Mouse (Mus musculus): ENCODE measurements around the gene Btd. TPM values are rescaled to one million over a fixed set of nuclear protein-coding genes. Genes with fewer than 3 reads are reported as not detected.

The Btd gene
- total RNA-seq, 2 experiments from 2014 or later: 11.8 to 11.9 TPM

DNA sequence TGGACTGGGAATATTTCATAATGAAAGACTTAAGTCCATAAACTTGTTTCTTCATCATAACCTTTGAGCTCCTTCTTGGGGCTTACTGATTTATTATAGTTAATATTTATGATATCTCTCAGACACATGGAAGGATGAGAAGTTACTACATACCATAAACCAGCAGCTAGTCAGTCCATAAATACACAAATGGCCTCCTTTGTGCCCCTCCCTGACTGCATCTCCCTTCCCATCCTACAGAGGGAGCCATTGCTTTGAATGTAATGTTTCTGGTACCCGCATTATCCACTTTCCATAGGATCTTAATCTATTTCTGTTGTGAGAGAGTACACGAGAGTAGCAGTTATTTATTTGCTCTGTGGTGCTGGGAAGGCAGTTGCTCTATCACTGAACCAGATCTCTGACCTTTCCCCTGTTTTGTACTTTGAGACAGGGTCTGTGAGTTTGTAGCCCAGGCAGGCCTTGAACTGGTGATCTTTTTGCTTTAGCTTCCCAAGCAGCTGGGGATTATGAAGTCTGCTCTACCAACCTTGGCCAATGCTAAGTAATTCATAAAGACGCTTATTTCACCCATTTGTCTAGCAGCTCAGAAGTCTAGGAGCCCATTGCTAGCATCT lies 4.2 kb downstream of the Btd start:
- DNase-seq (ENCODE audit: low spot score in 2 of 2): no peak

DNA sequence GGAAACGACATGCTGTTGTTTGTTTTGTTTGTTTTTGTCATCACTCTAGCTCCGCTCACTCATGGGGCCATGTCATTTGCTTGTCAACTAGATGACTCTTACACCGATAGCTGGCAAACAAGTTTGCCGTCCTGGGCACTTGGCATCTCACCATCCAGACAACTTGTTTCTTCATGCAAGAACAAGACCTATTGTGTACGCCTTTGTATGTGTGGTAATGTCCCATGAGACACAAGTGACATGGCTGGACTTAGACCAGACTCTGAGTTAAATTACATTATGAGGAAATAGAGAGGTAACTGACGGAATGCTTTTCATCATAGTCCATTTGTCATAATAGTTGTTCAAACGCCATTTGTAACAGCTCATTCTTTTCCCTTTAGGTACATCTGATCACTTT lies 5.1 kb downstream of the Btd start:
- DNase-seq (ENCODE audit: low spot score in 2 of 2): no peak

DNA sequence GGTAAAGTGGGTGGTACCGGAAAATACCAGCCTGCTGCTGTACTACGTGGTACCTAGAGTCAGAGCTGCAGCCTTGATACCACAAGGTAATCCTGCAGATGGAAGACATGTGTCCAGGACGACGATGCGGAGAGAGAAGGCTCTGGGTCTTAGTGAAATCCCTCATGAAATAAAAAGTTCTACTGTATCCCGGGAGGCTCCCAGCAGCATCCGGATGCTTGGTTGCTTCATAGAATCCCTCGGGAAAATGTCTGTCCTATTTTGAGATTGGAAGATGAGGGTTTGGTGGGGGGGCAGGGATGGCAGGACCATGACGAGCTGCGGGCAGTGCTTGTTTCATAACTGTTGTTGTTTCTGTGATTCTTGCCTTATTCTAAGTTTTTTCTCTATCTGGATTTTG lies 7.2 kb downstream of the Btd start:
- DNase-seq (ENCODE audit: low spot score in 2 of 2): no peak

DNA sequence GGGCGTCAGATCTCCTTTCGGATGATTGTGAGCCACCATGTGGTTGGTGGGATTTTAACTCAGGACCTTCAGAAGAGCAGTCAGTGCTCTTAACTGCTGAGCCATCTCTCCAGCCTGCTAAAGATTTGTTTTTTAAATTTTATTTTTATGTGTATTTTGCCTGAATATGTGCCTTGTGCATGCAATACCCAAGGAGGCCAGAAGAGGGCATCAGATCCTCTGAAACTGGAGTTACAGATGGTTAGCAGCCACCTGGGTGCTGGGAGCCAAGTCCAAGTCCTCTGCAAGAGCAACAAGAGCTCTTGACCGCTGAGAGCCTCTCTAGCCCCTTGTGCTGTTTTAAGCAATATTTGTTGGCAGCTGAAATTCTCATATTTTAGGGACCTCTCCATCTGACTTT lies 9.5 kb downstream of the Btd start:
- no peak for DNase-seq (ENCODE audit: low spot score in 2 of 2)

DNA sequence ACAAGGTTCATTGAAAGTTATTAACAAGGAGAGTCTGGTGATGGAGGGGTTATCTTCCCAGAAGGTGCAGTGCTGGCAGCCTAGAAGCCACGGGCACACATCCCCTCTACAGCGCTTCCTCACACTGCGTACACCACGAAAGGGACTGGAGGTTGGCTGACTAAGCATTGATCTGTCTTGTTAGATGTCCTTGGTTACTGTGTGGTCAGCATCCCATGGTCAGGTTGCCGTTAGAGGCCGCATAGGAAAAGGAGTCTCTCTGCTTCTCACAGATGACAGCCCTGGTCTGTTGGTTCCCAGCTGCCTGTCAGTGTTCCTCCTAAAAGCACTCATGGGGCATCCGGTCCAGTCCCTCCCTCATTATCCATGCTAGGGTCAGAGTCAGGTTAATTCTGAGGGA lies 10.4 kb downstream of the Btd start:
- no peak for DNase-seq (ENCODE audit: low spot score in 2 of 2)

DNA sequence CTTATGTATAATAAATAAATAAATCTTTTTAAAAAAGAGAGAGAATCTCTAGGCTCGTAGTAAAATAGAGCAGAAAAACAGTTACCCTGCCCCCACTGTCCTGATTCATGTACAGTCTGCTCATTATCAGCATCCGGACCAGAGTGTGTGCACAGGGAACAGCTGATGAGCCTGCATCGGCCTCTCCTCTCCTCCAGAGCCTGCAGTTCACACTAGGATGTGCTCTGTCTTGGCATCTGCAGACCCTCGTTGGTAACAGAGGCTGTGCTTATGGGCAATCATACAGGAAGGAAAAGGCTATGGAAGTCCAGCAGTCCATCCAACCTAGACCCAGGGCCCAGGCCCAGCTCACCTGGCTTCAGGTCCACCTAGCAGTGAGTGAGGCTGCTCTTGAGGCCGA lies 11.3 kb downstream of the Btd start:
- no peak for DNase-seq (ENCODE audit: low spot score in 2 of 2)

DNA sequence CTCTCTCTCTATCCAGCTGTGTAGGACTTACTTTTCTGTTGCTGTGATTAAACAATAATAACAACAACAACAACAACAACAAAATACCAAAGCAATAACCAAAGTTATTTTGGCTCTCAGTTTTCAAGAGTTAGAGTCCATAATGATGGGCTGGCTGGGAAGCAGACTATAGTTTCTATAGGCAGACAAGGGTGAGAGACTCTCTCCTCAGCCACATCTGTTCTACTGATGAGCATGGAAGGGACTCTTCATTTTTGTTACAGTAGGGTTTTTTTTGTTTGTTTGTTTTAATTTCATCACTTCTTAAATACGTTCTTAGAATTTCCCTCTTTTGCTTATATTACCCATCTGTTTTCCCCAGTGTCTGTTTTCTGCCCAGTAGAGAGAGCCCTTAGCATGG lies 11.8 kb downstream of the Btd start:
- no peak for DNase-seq (ENCODE audit: low spot score in 2 of 2)

DNA sequence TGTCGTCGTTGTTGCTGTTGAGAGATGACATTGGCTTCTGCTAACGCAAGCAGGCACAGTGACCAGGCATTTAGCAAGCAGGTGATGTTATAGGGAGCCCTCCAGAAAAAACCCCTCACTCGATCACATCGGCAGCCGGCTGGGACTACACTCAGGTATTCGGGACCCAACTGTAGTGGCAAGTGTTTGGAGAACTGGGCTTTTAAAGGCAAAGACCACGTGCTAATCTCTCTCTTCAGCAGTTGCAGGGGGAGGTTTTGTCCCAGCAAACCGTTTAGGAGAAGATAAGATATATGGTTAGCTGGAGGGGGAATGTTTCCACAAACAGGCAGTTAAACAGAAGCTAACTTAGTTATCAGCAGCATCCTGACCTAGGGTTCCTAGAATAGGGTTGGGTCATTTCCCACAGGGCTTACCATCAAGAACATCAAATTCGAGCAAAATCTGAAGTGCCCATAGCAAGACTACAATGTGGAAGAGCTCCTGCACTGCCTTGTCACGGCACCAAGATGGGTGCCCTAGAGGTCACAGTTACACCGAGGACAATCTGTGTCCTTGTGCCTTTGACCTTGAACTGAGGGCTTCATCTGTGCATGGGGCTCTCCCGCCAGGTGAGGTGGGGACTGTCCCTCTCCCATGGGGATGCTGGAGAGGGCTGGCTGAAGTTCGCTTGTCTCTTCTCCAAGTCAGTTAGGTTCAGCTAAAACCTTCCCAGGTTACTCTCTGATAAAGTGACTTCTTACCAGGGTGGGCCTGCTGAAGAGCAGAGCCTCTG lies 12.5 kb downstream of the Btd start:
- DNase-seq (ENCODE audit: low spot score in 2 of 2): no peak

DNA sequence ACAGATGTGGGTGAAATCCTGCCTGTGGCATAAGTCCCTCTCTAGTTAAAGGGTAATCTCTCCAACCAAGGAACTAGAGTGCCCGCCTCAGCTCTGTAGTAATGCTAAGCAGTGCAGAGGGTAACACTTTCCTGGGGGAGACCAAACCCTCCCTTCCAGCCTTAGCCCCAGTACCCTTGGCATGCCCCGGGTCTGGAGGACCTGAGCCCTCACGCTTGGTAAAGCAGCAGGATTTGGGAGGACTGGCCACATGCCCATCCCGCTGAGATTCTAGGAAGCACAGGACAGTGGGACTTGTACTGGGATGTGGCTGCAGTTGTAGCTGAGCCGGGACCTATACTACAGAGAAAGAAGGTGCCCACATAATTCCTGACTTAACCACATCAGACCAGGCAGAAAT lies 14.0 kb downstream of the Btd start:
- DNase-seq (ENCODE audit: low spot score in 2 of 2): no peak

DNA sequence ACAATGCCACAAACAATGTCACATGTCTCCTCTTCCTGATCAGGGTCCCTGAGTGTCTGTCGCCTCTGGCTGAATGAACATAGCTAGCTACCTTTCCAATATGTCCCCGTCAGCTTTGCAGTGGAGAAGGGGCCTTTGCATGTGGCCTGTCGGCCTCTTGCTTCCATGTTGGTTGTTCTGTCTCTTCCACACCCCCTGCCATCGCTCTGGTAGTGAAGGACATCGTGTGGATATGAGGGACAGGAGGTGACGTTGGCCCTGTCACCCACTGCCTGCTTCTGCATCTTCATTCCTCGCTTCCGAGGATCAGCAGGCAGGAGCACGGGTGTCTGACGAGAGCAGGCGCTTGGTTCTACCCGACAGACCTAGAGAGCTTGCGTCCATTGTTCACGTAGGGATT lies 14.6 kb downstream of the Btd start:
- DNase-seq (ENCODE audit: low spot score in 2 of 2): no peak

DNA sequence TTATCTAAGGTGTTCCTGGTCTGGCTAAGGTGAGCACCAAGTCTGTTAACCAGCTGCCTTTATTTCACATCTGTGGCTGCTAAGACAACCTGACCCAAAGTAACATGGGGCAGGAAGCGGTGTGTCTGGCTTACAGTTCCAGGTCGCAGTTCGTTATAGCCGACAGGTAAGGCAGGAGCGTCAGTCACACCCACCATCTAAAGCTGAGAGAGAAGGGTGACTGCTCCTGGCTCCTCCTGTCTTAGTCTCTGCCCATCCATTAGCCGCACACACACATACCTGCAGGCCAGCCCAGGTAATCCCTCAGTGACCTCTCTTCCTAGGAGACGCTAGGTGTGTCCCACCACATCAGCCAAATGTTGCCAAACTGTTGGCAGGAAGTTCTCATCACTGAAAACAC lies 15.6 kb downstream of the Btd start:
- no peak for DNase-seq (ENCODE audit: low spot score in 2 of 2)

DNA sequence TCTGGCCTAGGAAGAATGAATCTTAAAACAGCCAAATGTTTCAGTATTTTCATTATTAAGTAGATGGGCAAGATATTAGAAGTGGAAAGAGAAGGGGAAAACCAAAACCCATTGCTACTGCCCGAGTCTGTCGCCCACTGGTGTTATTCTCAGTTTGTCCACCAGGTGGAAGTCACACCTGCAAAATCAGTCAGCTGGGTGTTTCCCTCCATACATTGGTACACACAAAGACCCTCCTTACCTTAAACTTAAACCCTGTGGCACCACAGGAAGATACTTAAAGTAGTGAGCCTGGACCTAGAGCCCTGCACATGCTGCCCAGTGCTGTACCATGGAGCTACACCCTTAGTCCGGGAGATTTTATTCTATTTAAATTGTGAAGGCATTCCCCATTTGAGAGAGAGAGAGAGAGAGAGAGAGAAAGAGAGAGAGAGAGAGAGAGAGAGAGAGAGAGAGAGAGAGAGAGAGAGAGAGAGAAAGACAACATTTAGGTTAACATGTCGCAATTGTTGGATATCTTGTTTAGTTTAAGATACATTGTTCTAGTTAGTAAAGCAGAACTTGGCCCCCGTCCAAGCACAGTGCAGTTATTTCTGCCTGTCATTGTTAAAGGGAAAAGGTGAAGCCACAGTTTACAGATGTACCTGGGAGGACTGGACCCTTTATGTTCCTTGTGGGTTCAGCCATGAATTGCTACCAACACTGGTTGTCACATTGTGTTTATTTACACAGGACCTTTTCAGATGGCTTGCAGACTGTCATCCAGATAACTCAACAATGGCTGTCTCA lies 16.2 kb downstream of the Btd start:
- peak; percentile 85 to 87 for DNase-seq (ENCODE audit: low spot score in 2 of 2)

DNA sequence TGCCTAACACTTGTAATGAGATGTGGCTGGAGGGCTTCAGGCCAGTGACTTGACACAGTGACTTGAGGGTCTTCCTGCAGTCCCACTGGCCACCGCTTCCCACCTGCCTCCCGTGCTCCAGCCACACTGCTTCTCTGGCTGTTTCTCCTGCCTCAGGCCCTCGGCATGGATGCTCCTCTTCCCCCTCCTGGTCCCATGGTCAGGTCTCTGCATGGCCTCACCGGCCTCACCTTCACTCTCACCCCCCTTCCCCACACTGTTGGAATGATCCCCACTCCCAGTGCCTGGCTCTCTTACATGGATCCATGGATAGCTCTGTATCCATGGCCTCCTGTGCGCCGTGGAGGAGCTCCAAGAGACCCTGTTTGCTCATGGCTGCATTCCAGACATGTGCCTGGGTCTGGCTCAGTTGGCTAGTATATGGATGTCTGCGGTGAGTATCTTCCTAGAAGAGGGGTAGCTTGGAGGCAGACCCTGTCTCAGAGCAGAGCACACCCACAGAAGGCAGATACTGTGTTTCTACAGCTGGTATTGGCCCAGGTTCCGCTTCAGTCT lies 17.4 kb downstream of the Btd start:
- DNase-seq (ENCODE audit: low spot score in 2 of 2): peak in 1 of 2 experiments; percentile 32

DNA sequence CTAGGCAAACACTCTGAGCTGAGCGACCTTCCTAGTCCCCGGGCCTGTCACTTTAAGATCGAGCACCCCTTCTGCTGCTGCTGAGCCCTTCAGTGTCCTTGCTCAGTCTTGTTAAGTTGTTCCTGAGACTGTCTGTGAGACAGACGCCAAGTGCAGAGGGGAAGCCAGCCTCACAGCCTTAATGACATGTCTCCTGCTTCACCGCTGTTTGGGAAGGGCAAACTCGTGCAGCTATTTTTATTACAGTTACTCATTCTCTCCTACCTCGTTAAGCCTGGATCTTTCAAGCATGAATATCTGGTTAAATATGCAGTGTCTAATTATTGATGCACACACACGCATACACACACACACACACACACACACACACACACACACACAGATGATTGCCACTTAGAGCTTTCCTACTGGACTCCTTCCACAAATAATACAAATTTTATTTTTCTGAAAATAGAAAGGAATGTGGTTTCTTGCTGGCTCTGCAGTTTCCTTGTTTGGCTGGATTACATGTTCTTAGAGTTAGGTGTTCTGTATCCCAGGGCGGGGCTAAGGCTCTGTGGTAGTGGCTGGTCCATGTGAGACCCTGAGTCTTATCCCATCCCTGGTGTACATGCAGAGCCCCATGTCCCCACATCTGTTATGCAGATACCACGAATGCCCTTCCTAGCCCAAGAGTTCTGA lies 18.8 kb downstream of the Btd start:
- peak in 1 of 2 experiments; percentile 45 for DNase-seq (ENCODE audit: low spot score in 2 of 2)

DNA sequence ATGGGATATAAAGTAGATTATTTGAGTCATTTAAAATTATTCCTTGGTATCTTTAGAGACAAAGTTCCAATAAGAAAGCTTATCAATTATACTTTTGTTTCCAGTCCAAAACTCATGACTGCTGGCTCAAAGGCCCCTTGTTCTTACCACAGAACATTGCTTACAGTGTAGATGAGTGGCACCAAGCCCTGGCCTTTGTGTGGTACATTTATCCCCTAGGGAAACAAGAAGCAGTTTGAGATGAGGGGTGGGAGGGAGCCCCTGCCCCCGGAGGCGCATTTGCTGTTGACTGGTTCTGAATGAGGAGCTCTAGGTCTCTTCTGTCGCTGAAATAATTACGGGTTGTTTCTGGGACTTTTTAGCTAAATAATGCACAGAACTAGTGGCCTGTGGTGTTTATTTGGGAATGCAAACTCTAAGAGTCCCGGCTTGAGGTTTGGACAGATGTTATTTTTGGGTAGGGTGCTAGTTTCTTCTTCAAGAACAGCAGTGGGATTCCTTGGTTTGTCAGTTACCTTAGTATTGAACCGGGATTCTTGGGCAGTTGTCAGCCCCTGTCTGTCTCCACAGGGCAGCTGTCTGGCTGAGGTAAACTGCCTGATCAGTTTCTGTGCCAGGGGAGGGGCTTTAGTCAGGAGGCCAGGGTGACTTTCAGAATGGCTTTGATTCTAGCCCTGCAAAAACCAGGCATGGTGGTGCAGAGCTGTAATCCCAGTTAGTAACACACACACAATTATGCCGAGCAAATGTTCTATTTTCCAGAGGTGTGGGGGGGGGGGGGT lies 19.7 kb downstream of the Btd start:
- peak in 1 of 2 experiments; percentile 51 for DNase-seq (ENCODE audit: low spot score in 2 of 2)

DNA sequence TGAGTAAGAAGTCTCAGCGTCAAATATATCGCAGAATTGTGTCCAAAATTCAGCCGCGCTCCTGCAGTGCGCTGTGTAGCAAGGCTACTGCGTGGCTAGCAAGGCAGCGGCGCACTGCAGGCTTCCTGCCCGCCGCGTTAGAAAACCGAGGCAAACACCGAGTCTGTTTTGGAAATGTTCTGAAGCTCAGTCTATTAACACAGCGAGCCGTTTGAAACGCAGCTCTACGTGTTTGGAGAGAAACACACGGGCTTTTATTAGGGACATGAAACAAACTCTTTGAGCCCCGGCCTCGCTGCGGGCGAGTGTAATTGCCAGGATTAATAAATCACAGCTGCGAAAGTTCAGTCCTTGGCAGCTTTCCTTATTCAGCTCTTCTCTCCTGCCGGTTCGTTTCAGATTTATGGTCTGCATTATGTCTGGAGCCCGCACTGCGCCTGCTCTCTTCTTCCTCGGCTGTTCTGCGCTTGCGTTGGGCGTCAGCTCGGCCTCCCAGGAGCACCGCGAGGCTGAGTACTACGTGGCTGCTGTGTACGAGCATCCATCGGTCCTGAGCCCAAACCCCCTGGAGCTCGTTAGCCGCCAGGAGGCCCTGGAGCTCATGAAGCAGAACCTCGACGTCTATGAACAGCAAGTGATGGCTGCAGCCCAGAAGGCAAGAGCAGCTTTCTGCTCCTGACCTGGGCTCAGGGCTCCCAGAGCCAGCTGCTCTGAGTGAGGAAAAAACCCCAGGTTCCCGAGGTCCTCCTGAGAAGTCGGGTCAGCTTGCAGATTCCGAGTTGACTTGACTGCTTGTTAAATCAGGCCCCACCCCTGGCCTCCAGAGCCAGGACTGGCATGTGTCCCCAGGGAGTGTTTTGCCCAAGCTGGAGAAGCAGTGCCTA lies 21.1 kb downstream of the Btd start:
- peak; percentile 81 to 88 for DNase-seq (ENCODE audit: low spot score in 2 of 2)

DNA sequence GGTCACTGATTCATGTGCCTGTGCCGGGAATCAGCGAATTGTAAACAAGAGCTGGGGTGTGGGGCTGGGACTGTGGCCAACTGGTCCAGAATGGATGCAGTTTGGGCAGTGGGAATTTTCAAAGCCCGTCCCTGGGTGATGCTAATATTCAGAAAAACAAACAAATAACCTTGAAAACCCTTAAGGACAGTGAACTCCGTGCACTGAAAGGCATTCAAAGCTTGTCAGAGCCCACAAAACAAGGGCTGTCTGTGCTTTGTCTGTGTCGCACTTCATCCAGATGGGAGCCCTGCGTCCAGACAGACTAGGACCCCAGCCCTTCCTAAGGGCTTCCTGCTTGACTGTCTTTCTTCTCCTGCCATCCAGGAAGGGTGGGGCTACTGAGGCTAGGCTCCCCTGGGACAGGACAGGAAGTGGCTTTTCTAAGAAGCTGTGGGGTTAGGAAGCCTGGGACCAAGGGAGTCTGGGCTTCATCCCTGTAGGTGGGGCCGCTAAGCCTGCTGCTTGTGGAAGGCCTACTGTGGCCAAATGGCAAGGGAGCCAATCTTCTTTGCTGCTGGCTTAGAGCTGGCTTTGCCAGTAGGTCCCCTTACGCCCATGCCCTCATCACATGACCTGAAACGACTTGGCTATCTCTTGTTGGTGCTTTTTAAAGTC lies 21.9 kb downstream of the Btd start:
- DNase-seq (ENCODE audit: low spot score in 2 of 2): peak; percentile 48 to 56

DNA sequence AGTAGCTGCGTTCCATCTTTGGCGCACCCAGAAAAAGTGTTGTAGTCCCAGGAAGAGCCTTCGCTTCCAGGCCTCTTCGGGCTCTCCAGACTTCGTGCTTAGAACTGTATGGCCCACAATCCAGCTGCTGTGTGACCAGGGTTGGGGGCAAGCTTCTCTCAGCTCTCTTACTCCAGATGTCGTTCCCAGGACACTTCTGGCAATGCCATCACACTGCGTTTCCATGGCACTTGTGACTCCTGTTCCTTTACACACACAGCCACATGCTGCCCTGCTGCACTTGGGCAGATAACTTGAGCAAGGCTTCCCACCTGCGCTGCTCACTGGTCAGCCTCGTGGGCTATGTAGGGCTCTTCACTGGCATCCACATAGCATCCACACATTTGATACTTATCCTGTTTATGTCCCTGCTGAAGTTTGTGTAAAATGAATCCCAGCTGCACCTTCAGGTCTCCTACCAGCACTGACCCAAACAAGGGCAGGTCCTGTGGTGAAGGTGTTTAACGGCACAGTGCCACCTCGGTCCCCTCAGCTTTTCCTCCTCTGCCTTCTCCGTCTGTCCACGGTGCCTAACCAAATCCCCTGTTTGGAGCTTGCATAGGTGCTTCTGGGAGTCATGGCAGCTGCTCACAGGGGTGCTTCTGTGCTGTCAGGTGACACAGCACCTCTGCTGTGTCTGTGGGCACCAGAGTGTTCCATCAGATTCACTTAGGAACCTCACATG lies 22.7 kb downstream of the Btd start:
- DNase-seq (ENCODE audit: low spot score in 2 of 2): no peak
